Mouse (Mus musculus): ENCODE results near the gene Kmt5a. TPM values are rescaled to one million over a fixed set of nuclear protein-coding genes. Genes with fewer than 3 reads are reported as not detected.
A peak's percentile ranks its signal among the peaks of the same experiment; 100 is the strongest.

The Kmt5a gene
- polyA plus RNA-seq, 1 experiment from 2014 or later = 57.5 TPM

DNA sequence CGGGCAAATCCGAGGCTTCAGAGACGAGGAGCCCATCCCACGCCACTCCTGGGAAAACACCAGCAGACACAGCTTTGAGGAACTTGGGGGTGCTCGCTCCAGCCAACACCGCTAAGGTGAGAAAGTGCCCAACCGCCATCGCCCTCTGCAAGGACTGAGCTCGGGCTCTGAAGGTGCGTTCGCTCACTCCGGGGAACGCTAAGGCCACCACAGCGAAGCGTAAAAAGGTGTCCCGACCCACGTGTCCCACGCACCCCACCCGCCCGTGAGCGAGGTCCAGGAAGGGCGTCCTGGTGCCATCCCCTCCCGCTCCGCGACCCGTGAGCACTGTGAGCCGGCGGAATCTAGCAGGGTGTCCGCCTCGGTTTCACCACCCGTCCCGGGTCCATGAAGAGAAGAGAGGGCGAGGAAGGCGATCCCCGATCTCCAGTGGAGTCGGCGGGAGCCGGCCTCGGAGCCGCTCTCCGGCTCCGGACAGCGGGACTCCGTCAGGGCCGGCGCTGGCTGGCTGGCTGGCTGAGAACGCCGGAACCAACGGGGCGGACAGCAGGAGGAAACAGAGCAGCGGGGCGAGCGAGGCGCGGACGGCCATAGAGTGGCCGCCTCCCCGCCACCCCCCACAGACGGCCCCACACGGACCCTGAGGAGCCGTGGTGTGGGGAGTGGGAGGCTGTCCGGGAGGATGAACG is 14.9 kb upstream of the Kmt5a start:
- no peak for DNase-seq (ENCODE audit: low spot score)
- H3K4me2 ChIP-seq (ENCODE audit: low read depth, low read length) = peak overlapping the region; percentile 89
- no peaks in the 10 kb centered on the region for H3K9me3 ChIP-seq (ENCODE audit: control insufficient read depth, low read length)
- under 1% methylated on average over 27 of the region's 63 CpGs for WGBS
- ATAC-seq (ENCODE audit: low read depth) = peak; percentile 64
- peak overlapping the region; percentile 92 for H3K9ac ChIP-seq (ENCODE audit: low read depth, low read length)
- H3K27me3 ChIP-seq (replicated peaks; ENCODE audit: control insufficient read depth, insufficient read depth, low read length) = no peaks in the 10 kb centered on the region
- 0 out of 2 replicates have a peak, but pooled peaks cover 6% of the 10 kb centered on the region for H3K36me3 ChIP-seq (ENCODE audit: control insufficient read depth, insufficient read depth, low read length)
- no peaks in the 10 kb centered on the region; the same call in 1 of the 2 replicates for H3K4me1 ChIP-seq (ENCODE audit: control insufficient read depth, insufficient read depth, low read length)
- H3K4me3 ChIP-seq (ENCODE audit: low read depth, low read length) = peak overlapping the region; percentile 98
- peak overlapping the region; percentile 77 for H3K27ac ChIP-seq (replicated peaks; ENCODE audit: low read depth, low read length)

GRCm38 (mm10) chr5:124425412-124426259 is 14.1 kb upstream of the Kmt5a start, which contains the start of gene Sbno1:
Sbno1 (minus strand) TSS chr5:124426001.
- WGBS = 2% methylated on average over 3 of the region's 81 CpGs
- H3K9me3 ChIP-seq (ENCODE audit: control insufficient read depth, low read length) = no peaks in the 10 kb centered on the region
- H3K4me2 ChIP-seq (ENCODE audit: low read depth, low read length) = peak within 1 kb of the TSS; percentile 89
- H3K4me3 ChIP-seq (ENCODE audit: low read depth, low read length) = peak within 1 kb of the TSS; percentile 98
- no peaks in the 10 kb centered on the region for H3K27me3 ChIP-seq (replicated peaks; ENCODE audit: control insufficient read depth, insufficient read depth, low read length)
- DNase-seq (ENCODE audit: low spot score) (peak; percentile 98), ATAC-seq (ENCODE audit: low read depth) (peak; percentile 93)
- H3K36me3 ChIP-seq (ENCODE audit: control insufficient read depth, insufficient read depth, low read length) = 0 out of 2 replicates have a peak, but pooled peaks cover 6% of the 10 kb centered on the region
- peak within 1 kb of the TSS; percentile 92 for H3K9ac ChIP-seq (ENCODE audit: low read depth, low read length)
- H3K4me1 ChIP-seq (ENCODE audit: control insufficient read depth, insufficient read depth, low read length) = no peaks in the 10 kb centered on the region; the same call in 1 of the 2 replicates
- H3K27ac ChIP-seq (replicated peaks; ENCODE audit: low read depth, low read length) = peak within 1 kb of the TSS; percentile 85

DNA sequence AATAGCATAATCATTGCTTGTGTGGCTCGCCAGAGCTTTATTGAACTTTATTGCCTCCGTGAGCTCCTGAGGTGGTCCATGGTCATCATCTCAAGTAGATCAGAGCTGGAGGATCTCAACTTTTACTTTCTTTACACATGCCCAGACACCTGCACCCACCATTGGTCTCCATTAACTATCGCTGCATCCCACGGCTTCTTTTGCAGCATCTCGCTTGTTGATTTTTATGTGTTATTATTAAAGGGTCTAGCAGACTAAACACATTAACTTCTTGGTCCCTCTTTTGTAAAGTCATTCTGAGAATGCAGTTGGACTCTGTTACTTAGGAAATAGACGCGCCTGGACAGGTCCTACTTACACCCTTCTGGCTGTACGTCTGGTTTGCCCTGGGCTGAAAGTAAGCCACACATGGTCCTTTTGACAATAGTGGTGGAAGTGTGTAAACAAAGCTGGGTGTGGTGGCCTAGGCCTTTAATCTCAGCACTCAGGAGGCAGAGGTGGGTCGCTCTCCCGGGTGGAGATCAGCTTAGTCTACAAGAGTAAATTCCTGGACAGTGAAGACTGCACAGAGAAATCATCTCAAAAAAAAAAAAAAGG is 13.2 kb upstream of the Kmt5a start:
- H3K9ac ChIP-seq (ENCODE audit: low read depth, low read length) = 0 out of 2 replicates have a peak overlapping the region, but pooled peaks have one; percentile 92
- WGBS = 84% methylated on average over 10 of the region's 10 CpGs
- DNase-seq (ENCODE audit: low spot score) (peak; percentile 8), ATAC-seq (ENCODE audit: low read depth) (no peak)
- H3K36me3 ChIP-seq (ENCODE audit: control insufficient read depth, insufficient read depth, low read length) = 0 out of 2 replicates have a peak, but pooled peaks cover 6% of the 10 kb centered on the region
- peak overlapping the region; percentile 85 for H3K27ac ChIP-seq (replicated peaks; ENCODE audit: low read depth, low read length)
- no peaks in the 10 kb centered on the region for H3K9me3 ChIP-seq (ENCODE audit: control insufficient read depth, low read length)
- peak overlapping the region; percentile 57 for H3K4me2 ChIP-seq (ENCODE audit: low read depth, low read length)
- no peaks in the 10 kb centered on the region; the same call in 1 of the 2 replicates for H3K4me1 ChIP-seq (ENCODE audit: control insufficient read depth, insufficient read depth, low read length)
- H3K27me3 ChIP-seq (replicated peaks; ENCODE audit: control insufficient read depth, insufficient read depth, low read length) = no peaks in the 10 kb centered on the region
- peak overlapping the region; percentile 98 for H3K4me3 ChIP-seq (ENCODE audit: low read depth, low read length)

GRCm38 (mm10) chr5:124432398-124433012 is 7.2 kb upstream of the Kmt5a start:
- no peak overlapping the region for H3K27ac ChIP-seq (replicated peaks; ENCODE audit: low read depth, low read length)
- H3K9ac ChIP-seq (ENCODE audit: low read depth, low read length) = no peak overlapping the region
- H3K27me3 ChIP-seq (replicated peaks; ENCODE audit: control insufficient read depth, insufficient read depth, low read length) = no peaks in the 10 kb centered on the region
- H3K36me3 ChIP-seq (ENCODE audit: control insufficient read depth, insufficient read depth, low read length) = no peaks in the 10 kb centered on the region
- peak; percentile 76 for DNase-seq (ENCODE audit: low spot score)
- H3K4me2 ChIP-seq (ENCODE audit: low read depth, low read length) = no peak overlapping the region
- no peaks in the 10 kb centered on the region for H3K9me3 ChIP-seq (ENCODE audit: control insufficient read depth, low read length)
- no peak overlapping the region for H3K4me3 ChIP-seq (ENCODE audit: low read depth, low read length)
- ATAC-seq (ENCODE audit: low read depth) = peak; percentile 87
- no peaks in the 10 kb centered on the region for H3K4me1 ChIP-seq (ENCODE audit: control insufficient read depth, insufficient read depth, low read length)

GRCm38 (mm10) chr5:124433048-124433447 is 6.7 kb upstream of the Kmt5a start:
- no peaks in the 10 kb centered on the region for H3K36me3 ChIP-seq (ENCODE audit: control insufficient read depth, insufficient read depth, low read length)
- WGBS = 83% methylated on average over 2 of the region's 2 CpGs
- ATAC-seq (ENCODE audit: low read depth) = no peak
- H3K27ac ChIP-seq (replicated peaks; ENCODE audit: low read depth, low read length) = no peak overlapping the region
- H3K4me2 ChIP-seq (ENCODE audit: low read depth, low read length) = no peak overlapping the region
- DNase-seq (ENCODE audit: low spot score) = no peak
- H3K9me3 ChIP-seq (ENCODE audit: control insufficient read depth, low read length) = no peaks in the 10 kb centered on the region
- no peaks in the 10 kb centered on the region for H3K4me1 ChIP-seq (ENCODE audit: control insufficient read depth, insufficient read depth, low read length)
- H3K4me3 ChIP-seq (ENCODE audit: low read depth, low read length) = no peak overlapping the region
- H3K27me3 ChIP-seq (replicated peaks; ENCODE audit: control insufficient read depth, insufficient read depth, low read length) = no peaks in the 10 kb centered on the region
- no peak overlapping the region for H3K9ac ChIP-seq (ENCODE audit: low read depth, low read length)

- Histone ChIP-seq H3K4me3 (ENCODE audit: low read depth, low read length) (no peak overlapping the region), H3K36me3 (ENCODE audit: control insufficient read depth, insufficient read depth, low read length) (no peaks in the 10 kb centered on the region), H3K27me3 (replicated peaks; ENCODE audit: control insufficient read depth, insufficient read depth, low read length) (no peaks in the 10 kb centered on the region), H3K4me1 (ENCODE audit: control insufficient read depth, insufficient read depth, low read length) (peaks cover 12% of the 10 kb centered on the region; the same call in 1 of the 2 replicates), H3K9ac (ENCODE audit: low read depth, low read length) (no peak overlapping the region), H3K9me3 (ENCODE audit: control insufficient read depth, low read length) (no peaks in the 10 kb centered on the region), H3K27ac (replicated peaks; ENCODE audit: low read depth, low read length) (no peak overlapping the region), H3K4me2 (ENCODE audit: low read depth, low read length) (no peak overlapping the region)
- DNase-seq (ENCODE audit: low spot score) (no peak), ATAC-seq (ENCODE audit: low read depth) (no peak)
- WGBS = 89% methylated on average over 5 of the region's 5 CpGs
These were observed 1.5 kb upstream of the Kmt5a start for GRCm38 (mm10) chr5:124438229-124438628.

- H3K9ac ChIP-seq (ENCODE audit: low read depth, low read length) = no peak overlapping the region
- no peak for ATAC-seq (ENCODE audit: low read depth)
These were observed 984 bp upstream of the Kmt5a start for GRCm38 (mm10) chr5:124438746-124439145.

More at GRCm38 (mm10) chr5:124438746-124439145, 984 bp upstream of the Kmt5a start:
- H3K9me3 ChIP-seq (ENCODE audit: control insufficient read depth, low read length) = no peaks in the 10 kb centered on the region
- 70% methylated on average over 5 of the region's 5 CpGs for WGBS
- peak overlapping the region; percentile 93 for H3K4me2 ChIP-seq (ENCODE audit: low read depth, low read length)
- peak overlapping the region; percentile 70; the same call in 1 of the 2 replicates for H3K4me3 ChIP-seq (ENCODE audit: low read depth, low read length)
- H3K27me3 ChIP-seq (replicated peaks; ENCODE audit: control insufficient read depth, insufficient read depth, low read length) = no peaks in the 10 kb centered on the region
- no peak for DNase-seq (ENCODE audit: low spot score)
- H3K4me1 ChIP-seq (ENCODE audit: control insufficient read depth, insufficient read depth, low read length) = peaks cover 12% of the 10 kb centered on the region; the same call in 1 of the 2 replicates
- peak overlapping the region; percentile 16; the same call in 1 of the 2 replicates for H3K27ac ChIP-seq (replicated peaks; ENCODE audit: low read depth, low read length)
- no peaks in the 10 kb centered on the region for H3K36me3 ChIP-seq (ENCODE audit: control insufficient read depth, insufficient read depth, low read length)

Measured in embryonic facial prominence, embryonic 14.5 days (tissue).